Mouse (Mus musculus) limb, embryonic 11.5 days (tissue): ENCODE data around the gene Cyp2d22. TPM values are rescaled to one million over a fixed set of nuclear protein-coding genes. Genes with fewer than 3 reads are reported as not detected.

Source experiments
- ATAC-seq: fragments of 200-750 bp; cut with Nextera tagmentation; 2 replicates; pipeline ENCODE4 v1.8.0; 2017; ENCODE audit warnings: low read depth; ENCODE audit not compliant: insufficient number of reproducible peaks, low FRiP score, low TSS enrichment
- DNase-seq: peaks from one replicate; pipeline ENCODE4 v3.0.0-alpha.2; 2015; ENCODE audit warnings: low spot score
- H3K27ac ChIP-seq: fragments of 300-500 bp; sonication (generic); replicated peaks from 2 replicates; pipeline ENCODE4 v1.5.1; 2014; ENCODE audit warnings: low read depth, mild to moderate bottlenecking, low read length
- H3K27me3 ChIP-seq: fragments of 300-500 bp; sonication (generic); 2 replicates; pipeline ENCODE4 v1.6.1; 2014; ENCODE audit warnings: mild to moderate bottlenecking, low read length, mixed read lengths; ENCODE audit not compliant: control insufficient read depth, insufficient read depth
- H3K36me3 ChIP-seq: fragments of 300-500 bp; sonication (generic); 2 replicates; pipeline ENCODE4 v1.6.1; 2014; ENCODE audit warnings: mild to moderate bottlenecking, low read length, moderate library complexity, mixed read lengths; ENCODE audit not compliant: control insufficient read depth, insufficient read depth
- H3K4me1 ChIP-seq: fragments of 300-500 bp; sonication (generic); 2 replicates; pipeline ENCODE4 v1.6.1; 2014; ENCODE audit warnings: low read length, mixed read lengths; ENCODE audit not compliant: control insufficient read depth, insufficient read depth
- H3K4me2 ChIP-seq: fragments of 300-500 bp; sonication (generic); 2 replicates; pipeline ENCODE4 v1.6.1; 2014; ENCODE audit warnings: low read depth, mild to moderate bottlenecking, moderate library complexity; ENCODE audit not compliant: severe bottlenecking
- H3K4me3 ChIP-seq: fragments of 300-500 bp; sonication (generic); 2 replicates; pipeline ENCODE4 v1.5.1; 2014; ENCODE audit warnings: low read depth, low read length
- H3K9ac ChIP-seq: fragments of 300-500 bp; sonication (generic); 2 replicates; pipeline ENCODE4 v1.6.1; 2014; ENCODE audit warnings: mild to moderate bottlenecking, low read length
- H3K9me3 ChIP-seq: fragments of 300-500 bp; sonication (generic); 2 replicates; pipeline ENCODE4 v1.6.1; 2016; ENCODE audit warnings: low read length; ENCODE audit not compliant: control insufficient read depth
- WGBS: fragments of 180-500 bp; shearing (Covaris S2); extraction: QIAGEN DNeasy Blood & Tissue Kit; methylation state at CpG from one replicate; pipeline ENCODE4 v1.1.7; 2014; 5-methylcytosine and 5-hydroxymethylcytosine counted together
- polyA plus RNA-seq: library from polyadenylated mRNA; unstranded; fragments of >200 nt; fragmentation: Nextera tagmentation; extraction: Ambion mirVana; gene quantifications from 2 replicates; pipeline ENCODE4 v1.2.1, GENCODE M21; 2014

The Cyp2d22 gene
- polyA plus RNA-seq, 1 experiment from 2014 or later, result 1.6 TPM

DNA sequence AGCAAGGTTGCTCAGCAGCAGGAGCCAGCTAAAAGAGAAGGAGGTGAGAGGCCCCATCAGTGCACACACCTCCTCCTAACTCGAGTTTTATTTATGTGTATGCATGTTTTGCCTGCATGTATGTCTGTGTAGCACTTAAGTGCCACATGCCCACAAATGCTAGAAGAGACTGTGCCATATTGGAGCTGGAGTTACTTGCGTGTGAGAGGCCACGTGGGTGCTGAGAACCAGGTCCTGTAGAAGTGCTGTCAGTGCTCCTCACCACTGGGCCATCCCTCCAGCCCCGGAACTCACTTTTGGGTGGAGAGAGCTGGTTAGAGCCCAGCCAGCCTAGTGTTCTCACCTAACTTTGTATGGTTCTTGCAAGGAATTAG is 32.8 kb downstream of the Cyp2d22 start:
- 80% methylated on average over 4 of the region's 4 CpGs for WGBS

DNA sequence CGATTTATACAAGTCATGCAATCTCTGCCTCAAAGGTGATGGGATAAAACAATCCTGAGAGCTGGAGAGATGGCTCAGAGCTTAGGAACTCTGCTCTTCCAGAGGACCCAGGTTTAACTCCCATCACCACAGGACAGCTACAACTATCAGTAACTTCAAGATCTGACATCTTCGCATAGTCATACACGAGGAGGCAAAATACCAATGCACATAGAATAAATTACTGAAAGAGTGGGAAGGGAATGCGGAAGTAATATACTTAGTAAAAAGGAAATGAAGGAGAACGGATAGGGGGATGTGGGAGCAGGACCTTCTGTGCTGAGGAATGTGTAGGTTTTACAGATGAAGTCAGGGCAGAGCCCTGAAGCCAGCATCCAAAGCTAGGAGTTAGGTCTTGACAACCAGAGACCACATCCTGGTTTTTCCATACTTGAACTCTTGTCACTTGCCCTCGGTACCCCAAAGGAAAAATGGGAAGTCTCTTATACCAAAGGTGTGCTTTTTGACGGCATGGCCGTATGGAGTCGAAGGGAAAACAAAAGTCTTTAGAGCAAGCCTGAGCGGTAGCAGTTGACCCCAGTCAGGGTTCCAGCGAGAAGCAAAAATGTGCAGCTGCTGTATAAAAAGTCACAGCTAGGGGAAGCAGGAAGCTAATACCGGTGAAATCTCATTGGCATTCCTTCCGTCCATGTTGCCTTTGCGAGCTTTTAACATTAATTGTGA is 33.3 kb downstream of the Cyp2d22 start:
- peaks cover 7% of the 10 kb centered on the region; the same call in 1 of the 2 replicates for H3K4me1 ChIP-seq
- no peaks in the 10 kb centered on the region for H3K9me3 ChIP-seq
- DNase-seq (no peak), ATAC-seq (no peak)
- H3K4me2 ChIP-seq, result peak overlapping the region; percentile 78
- no peak overlapping the region for H3K27ac ChIP-seq
- WGBS, result 67% methylated on average over 14 of the region's 14 CpGs
- no peaks in the 10 kb centered on the region for H3K27me3 ChIP-seq
- H3K4me3 ChIP-seq, result peak overlapping the region; percentile 58
- peak overlapping the region; percentile 17; the same call in 1 of the 2 replicates for H3K9ac ChIP-seq
- H3K36me3 ChIP-seq, result peaks cover 14% of the 10 kb centered on the region; the same call in 1 of the 2 replicates

More for the DNA sequence above, 32.8 kb downstream of the Cyp2d22 start:
- Histone ChIP-seq H3K4me1 (peaks cover 7% of the 10 kb centered on the region; the same call in 1 of the 2 replicates), H3K27me3 (no peaks in the 10 kb centered on the region), H3K4me2 (peak overlapping the region; percentile 78; the same call in 1 of the 2 replicates), H3K9me3 (no peaks in the 10 kb centered on the region), H3K27ac (no peak overlapping the region), H3K9ac (no peak overlapping the region), H3K4me3 (no peak overlapping the region; the same call in 1 of the 2 replicates), H3K36me3 (peaks cover 14% of the 10 kb centered on the region; the same call in 1 of the 2 replicates)
- DNase-seq (no peak), ATAC-seq (no peak)

- Histone ChIP-seq H3K9me3 (no peaks in the 10 kb centered on the region), H3K9ac (peak overlapping the region; percentile 73), H3K4me3 (peak overlapping the region; percentile 58), H3K4me1 (peaks cover 9% of the 10 kb centered on the region; the same call in 1 of the 2 replicates), H3K4me2 (peak overlapping the region; percentile 78), H3K27me3 (no peaks in the 10 kb centered on the region), H3K36me3 (peaks cover 14% of the 10 kb centered on the region; the same call in 1 of the 2 replicates), H3K27ac (no peak overlapping the region; the same call in 1 of the 2 replicates)
- WGBS, result under 1% methylated on average over 51 of the region's 51 CpGs
- DNase-seq (peak; percentile 99), ATAC-seq (peak; percentile 95)
These were observed 34.1 kb downstream of the Cyp2d22 start for GRCm38 (mm10) chr15:82345820-82346470.

GRCm38 (mm10) chr15:82344971-82345370 is 35.1 kb downstream of the Cyp2d22 start:
- Histone ChIP-seq H3K9me3 (no peaks in the 10 kb centered on the region), H3K36me3 (peaks cover 14% of the 10 kb centered on the region; the same call in 1 of the 2 replicates), H3K9ac (no peak overlapping the region), H3K27me3 (no peaks in the 10 kb centered on the region), H3K27ac (no peak overlapping the region), H3K4me2 (no peak overlapping the region), H3K4me3 (no peak overlapping the region), H3K4me1 (peaks cover 10% of the 10 kb centered on the region; the same call in 1 of the 2 replicates)
- DNase-seq, result no peak
- WGBS, result 90% methylated on average over 6 of the region's 6 CpGs
- ATAC-seq, result no peak

GRCm38 (mm10) chr15:82343368-82344287 is 36.4 kb downstream of the Cyp2d22 start:
- H3K9me3 ChIP-seq, result no peaks in the 10 kb centered on the region
- peaks cover 4% of the 10 kb centered on the region; the same call in 1 of the 2 replicates for H3K36me3 ChIP-seq
- ATAC-seq (no peak), DNase-seq (no peak)
- no peak overlapping the region for H3K4me2 ChIP-seq
- H3K27me3 ChIP-seq, result no peaks in the 10 kb centered on the region
- peaks cover 10% of the 10 kb centered on the region; the same call in 1 of the 2 replicates for H3K4me1 ChIP-seq
- H3K27ac ChIP-seq, result no peak overlapping the region
- no peak overlapping the region for H3K9ac ChIP-seq
- 91% methylated on average over 27 of the region's 27 CpGs for WGBS
- no peak overlapping the region for H3K4me3 ChIP-seq

- H3K4me1 ChIP-seq, result peaks cover 16% of the 10 kb centered on the region
- no peaks in the 10 kb centered on the region for H3K9me3 ChIP-seq
- H3K27me3 ChIP-seq, result no peaks in the 10 kb centered on the region
- no peaks in the 10 kb centered on the region for H3K36me3 ChIP-seq
- 66% methylated on average over 5 of the region's 5 CpGs for WGBS
- H3K4me3 ChIP-seq, result no peak overlapping the region
- H3K27ac ChIP-seq, result no peak overlapping the region
- no peak overlapping the region for H3K9ac ChIP-seq
- no peak overlapping the region for H3K4me2 ChIP-seq
- ATAC-seq (no peak), DNase-seq (no peak)
These were observed 37.5 kb downstream of the Cyp2d22 start for GRCm38 (mm10) chr15:82342543-82342935.

GRCm38 (mm10) chr15:82341675-82342542 is 38.2 kb downstream of the Cyp2d22 start:
- H3K4me3 ChIP-seq, result peak overlapping the region; percentile 35; the same call in 1 of the 2 replicates
- DNase-seq (no peak), ATAC-seq (no peak)
- peak overlapping the region; percentile 75; the same call in 1 of the 2 replicates for H3K4me2 ChIP-seq
- H3K36me3 ChIP-seq, result no peaks in the 10 kb centered on the region
- H3K9me3 ChIP-seq, result no peaks in the 10 kb centered on the region
- H3K4me1 ChIP-seq, result peaks cover 17% of the 10 kb centered on the region
- H3K9ac ChIP-seq, result peak overlapping the region; percentile 78
- H3K27ac ChIP-seq, result no peak overlapping the region
- no peaks in the 10 kb centered on the region for H3K27me3 ChIP-seq
- 70% methylated on average over 15 of the region's 15 CpGs for WGBS
